Mouse (Mus musculus): ENCODE data around the gene Smchd1.

Gene Smchd1

DNA sequence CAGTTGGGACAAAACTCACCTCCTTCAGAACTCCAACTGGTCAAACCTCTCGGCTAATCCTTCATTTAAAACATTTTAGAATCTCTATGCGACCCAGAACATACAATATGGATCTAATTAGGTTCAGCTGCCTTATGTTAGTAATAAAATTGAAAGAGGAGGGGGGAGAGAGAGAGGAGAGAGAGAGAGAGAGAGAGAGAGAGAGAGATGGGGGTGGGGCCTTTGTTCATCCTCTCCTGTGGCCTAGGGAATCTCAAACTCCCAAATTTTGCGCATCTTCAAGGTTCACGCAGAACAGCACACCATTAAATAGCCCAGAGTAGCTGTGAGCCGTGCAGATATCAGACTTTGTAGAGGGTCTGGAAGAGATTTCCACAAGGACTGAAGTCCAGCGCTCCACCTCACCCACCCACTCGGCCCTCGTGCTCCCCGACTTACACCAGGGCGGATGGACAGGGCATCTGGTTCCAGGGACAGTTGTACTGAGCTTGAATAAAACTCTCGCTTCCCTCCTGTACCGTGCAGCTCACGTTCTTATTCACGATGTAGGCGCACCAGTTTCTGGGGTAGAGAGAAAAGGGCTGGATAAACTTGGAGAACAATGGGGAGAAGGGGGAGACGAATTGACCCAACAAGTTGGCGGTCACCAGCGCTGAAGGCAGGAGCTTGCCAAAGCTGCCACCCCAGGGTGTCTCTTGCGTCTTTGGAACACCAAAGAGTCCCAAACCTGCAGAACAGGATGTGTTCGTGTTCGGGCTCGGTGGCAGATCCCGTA is 165.2 kb downstream of the Smchd1 start:
- DNase-seq (ENCODE audit: low spot score in 2 of 2): no peak

DNA sequence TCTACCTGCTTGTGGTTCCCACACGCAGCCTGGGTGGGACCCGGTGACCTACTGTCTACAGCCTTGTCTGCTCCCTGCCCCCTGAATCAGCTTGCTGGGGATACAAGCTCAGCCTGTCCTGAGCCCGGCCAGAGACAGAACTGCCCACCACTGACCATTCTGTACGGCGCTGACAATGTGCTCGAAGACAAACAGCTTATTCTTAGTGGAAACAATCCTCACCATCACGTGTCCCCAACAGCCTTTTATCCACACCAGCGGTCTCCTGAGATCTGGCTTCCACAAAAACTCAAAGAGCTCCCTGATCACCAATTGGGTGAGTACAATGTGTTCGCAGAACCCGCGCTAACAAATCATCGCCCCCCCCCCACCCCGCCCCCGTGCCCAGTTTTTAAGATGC is 166.0 kb downstream of the Smchd1 start:
- peak in 1 of 2 experiments; percentile 10 for DNase-seq (ENCODE audit: low spot score in 2 of 2)

DNA sequence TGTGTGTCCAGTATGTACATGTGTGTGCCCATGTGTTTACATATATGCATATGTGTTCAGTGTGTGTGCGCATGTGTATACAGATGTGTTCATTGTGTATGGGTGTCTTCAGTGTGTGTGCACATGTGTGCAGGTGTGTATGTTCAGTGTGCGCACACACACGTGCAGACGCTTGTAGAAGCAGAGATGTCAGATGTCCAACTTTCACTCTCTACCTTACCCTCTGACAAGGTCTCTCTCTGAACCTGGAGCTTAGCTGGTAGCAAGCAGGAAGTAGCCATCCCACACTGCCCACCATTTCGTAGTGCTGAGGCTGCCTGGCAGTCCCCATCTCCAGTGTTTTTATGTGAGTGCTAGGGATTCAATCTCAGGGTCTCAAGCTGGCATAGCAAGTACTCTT is 166.8 kb downstream of the Smchd1 start:
- no peak for DNase-seq (ENCODE audit: low spot score in 2 of 2)

DNA sequence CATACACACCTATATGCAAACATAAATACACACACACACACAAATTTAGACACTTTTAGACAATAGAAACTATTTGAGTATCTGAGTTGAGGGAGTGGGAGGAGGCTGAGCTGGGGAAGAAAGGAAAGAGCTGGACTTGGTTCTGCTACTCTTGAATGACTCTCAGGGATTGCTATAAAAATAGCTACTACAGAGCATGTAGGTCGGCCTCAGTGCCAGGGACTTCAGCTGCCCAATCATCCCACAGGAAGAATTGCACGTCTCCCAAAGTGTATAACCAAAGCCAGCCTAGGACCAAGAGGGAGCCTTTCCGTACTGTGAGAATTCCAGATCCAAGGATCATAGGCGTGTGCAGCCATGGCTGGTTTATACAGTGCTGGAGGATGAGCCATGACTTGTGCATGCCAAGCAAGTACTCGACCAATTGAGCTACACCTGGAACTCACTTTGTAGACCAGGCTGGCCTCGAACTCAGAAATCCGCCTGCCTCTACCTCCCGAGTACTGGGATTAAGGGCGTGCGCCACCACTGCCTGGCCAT is 167.8 kb downstream of the Smchd1 start:
- no peak for DNase-seq (ENCODE audit: low spot score in 2 of 2)

DNA sequence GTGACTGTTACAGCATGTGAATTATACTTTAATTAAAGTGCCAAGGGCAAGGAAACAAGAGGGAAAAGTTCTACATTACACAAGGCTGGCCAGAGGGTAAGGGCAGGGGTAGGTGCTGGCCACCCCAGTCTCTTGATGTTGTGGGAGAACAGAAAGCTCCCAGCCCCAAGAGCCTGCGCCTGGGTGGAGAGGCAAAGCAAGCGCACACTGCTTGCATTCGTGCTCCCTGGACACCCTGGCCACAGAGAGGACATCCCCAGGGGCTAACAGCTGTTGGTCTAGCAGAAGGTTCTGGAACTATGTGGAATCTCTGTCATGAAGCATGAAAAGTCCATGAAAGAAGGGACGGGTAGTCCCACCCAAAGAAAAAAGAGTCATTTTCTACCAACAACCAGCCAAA is 168.4 kb downstream of the Smchd1 start:
- no peak for DNase-seq (ENCODE audit: low spot score in 2 of 2)

DNA sequence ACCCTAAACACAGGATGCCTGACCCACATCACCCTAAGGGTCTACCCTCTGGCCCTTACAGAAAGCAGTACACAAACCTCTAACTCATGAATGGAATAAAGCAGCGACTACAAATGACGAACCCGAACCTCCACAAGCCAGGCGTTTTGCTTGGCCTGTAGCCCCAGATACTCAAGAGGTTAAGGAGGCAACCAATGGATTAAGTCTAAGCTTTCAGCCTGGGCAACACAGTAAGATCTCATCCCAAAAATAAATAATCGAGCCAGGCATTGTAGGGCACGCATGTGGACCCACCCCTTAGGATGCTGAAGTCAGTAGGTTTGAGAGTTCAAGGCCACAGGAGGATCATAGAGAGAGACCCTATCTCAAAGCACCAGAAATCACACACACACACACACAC is 169.1 kb downstream of the Smchd1 start:
- no peak for DNase-seq (ENCODE audit: low spot score in 2 of 2)

DNA sequence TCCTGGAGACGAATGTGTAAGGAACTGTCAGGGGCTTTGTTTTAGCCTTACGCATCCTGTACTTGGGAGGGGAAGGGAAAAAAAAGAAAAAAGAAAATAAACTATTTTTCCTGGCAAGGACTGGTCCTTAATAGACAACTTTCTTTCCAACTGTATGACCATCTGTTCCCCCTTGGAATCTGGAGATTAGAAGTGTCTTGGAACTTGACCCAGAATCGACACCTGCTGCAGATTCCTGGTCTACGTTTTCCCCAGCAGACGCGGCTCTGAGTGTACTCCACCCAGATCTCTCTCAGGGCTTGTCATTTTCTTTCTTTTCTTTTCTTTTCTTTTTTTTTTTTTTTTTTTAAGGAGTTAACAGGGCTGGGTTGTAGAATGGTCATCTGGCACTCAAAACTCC is 171.7 kb downstream of the Smchd1 start:
- DNase-seq (ENCODE audit: low spot score in 2 of 2): no peak

DNA sequence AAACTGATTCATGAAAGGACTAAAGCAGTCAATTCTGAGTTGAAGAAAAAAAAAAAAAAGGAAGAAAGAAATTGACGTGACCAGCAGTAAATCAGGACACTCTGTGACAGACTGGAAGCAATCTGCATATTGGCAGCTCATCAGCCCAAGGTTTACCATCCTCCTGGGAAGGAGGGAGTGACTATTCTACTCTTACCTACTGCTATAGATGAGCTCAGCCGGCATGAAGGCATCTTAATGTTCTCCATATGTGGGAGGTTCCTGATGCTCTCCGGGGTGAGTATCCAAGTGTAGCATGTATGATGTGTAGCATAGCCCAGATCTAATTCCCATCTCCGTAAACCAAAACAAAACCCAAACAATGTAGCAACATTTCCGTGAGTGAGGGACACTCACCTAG is 173.7 kb downstream of the Smchd1 start:
- DNase-seq (ENCODE audit: low spot score in 2 of 2): no peak

DNA sequence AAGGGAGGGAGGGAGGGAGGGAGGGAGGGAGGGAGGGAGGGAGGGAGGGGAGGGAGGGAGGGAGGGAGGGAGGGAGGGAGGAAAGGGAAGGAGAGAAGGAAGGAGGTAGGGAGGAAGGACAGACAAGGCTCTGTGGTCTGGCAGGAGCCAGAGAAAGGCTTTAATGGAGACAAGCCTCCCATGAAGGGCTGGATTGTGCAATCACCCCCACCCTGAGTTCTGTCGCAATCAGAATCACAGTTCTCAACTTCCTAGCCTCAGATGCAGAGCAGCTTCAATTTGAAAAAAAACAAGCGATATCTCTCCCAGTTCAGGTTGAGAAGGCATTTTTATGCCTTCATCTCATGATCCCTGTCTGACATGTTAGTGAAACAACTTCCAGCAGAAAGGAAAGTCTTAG is 174.8 kb downstream of the Smchd1 start:
- no peak for DNase-seq (ENCODE audit: low spot score in 2 of 2)

DNA sequence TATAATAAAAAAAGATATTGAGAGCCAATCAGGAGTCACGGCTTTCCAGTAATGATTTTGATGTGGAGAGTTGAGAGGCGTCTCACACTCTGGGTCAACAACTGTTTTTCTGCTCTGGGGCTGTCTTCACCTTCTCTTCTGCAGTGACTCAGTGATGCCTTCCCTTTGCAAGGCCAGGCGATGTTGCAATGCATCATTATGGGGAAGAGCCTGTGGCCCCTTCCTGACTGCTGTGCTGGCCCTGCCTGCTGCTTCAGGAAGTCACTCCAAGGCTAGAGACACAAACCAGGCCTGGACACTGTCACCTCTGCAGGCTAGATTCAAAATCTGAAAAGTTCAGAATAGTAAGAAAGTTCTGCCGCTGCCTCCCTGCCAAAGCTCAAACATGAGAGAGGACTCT is 175.3 kb downstream of the Smchd1 start:
- DNase-seq (ENCODE audit: low spot score in 2 of 2): no peak

DNA sequence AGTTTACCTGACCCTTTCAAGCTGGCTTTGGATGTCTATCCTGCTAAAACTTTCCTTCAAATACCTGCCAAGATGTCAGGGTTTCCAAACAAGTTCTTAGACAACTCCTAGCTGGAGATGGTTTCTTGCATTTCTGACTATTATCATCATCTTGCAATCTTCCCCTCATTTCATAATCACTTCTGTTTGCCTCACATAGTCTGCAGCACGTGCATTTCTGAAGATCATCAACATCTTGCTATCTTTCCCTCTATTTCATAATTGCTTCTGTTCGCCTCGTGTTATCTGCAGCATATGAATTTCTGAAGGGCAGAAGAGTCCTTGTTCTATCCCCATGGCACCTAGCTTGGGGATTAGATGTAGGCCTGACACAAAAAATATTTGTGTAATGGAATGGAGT is 180.6 kb downstream of the Smchd1 start:
- no peak for DNase-seq (ENCODE audit: low spot score in 2 of 2)

Data from left cerebral cortex, adult 9 months (tissue).